In the genomic region with DNA sequence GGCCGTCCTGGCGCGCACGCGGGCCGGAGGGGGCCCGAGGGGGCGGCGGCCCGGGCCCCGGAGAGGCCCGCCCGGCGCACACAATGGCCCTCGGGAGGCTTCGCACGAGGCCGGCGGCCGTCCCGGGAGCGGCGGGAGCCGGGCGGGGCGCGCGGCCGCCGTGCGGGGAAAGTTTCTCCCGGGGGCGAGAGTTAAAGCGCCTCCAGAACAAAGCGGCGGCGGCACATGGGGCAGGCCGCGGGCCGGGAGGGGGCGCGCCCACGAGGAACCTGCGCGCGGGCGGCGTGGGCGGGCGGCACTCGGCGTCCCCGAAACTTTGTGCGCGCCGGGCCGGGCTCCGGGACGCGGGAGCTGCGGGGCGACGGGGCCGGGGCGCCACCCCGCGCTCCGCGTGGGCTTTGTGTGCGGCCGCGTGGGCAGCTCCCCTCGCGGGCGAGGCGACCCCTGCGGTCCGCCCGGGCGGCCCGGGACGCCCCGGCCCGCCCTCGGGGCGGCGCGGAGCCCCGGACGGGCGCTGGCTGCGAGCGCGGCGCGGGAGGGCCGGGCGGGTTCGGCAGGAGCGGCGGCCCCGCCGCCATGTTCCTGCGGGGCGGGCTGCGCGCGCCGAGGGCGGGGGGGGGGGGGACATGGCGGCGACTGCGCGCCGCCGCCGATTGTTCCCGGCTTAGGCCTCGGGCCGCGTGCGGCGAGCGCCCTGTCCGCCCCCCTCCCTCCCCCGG, we compare ENCODE assay signal across 9 mouse cellular contexts. TPM values are rescaled to one million over a fixed set of nuclear protein-coding genes. Genes with fewer than 3 reads are reported as not detected.
DNase-seq lines count a peak whose midpoint lies in the region; ATAC-seq and TF ChIP-seq lines count a peak whose summit lies in the region.
"Had no signal": no experiment of that assay in that cellular context is flagged by ENCODE, and none has a peak within 500 bp of the region (broad histone marks: within the 10 kb centered on the region; RNA-seq: fewer than 3 reads in every experiment).

No protein-coding gene starts in this region.

- WGBS in embryonic facial prominence, embryonic 14.5 days, result 0% methylated on average over 11 of the region's 126 CpGs
- WGBS in midbrain, embryonic 10.5 days, result under 1% methylated on average over 76 of the region's 126 CpGs

- intact Hi-C loops in heart, postnatal 14 days (cut with DNase I), result loop anchor here (2.0 kb wide), 1 partner anchor 187 kb away; no protein-coding TSS in a partner anchor
- intact Hi-C loops in left cerebral cortex, adult 2 months (cut with DNase I), result loop anchor here (2.0 to 5.0 kb wide), 2 partner anchors 23 to 51 kb away; a partner anchor contains a TSS

- peak overlapping the region; percentile 95 for H3K4me2 ChIP-seq in embryonic facial prominence, embryonic 14.5 days (ENCODE audit: low read depth, low read length)

- H3K27me3 ChIP-seq in embryonic facial prominence, embryonic 14.5 days (replicated peaks; ENCODE audit: control insufficient read depth, insufficient read depth, low read length), result no peaks in the 10 kb centered on the region; the same call in 1 of the 2 replicates
- H3K27me3 ChIP-seq in midbrain, embryonic 10.5 days (ENCODE audit: low read depth, poor library complexity, severe bottlenecking), result peaks cover 19% of the 10 kb centered on the region

- peak; percentile 31 for ATAC-seq in embryonic facial prominence, embryonic 14.5 days (ENCODE audit: low read depth)

- H3K4me1 ChIP-seq in embryonic facial prominence, embryonic 14.5 days (ENCODE audit: control insufficient read depth, insufficient read depth, low read length), result peaks cover 14% of the 10 kb centered on the region
- peaks cover 44% of the 10 kb centered on the region for H3K4me1 ChIP-seq in midbrain, embryonic 10.5 days

- no peaks in the 10 kb centered on the region for H3K9me3 ChIP-seq in embryonic facial prominence, embryonic 14.5 days (ENCODE audit: control insufficient read depth, low read length)
- H3K9me3 ChIP-seq in midbrain, embryonic 10.5 days (replicated peaks), result no peaks in the 10 kb centered on the region

- peak overlapping the region; percentile 93 for H3K27ac ChIP-seq in embryonic facial prominence, embryonic 14.5 days (replicated peaks; ENCODE audit: low read depth, low read length)
- H3K27ac ChIP-seq in left cerebral cortex, adult 2 months, result no peak overlapping the region
- peak overlapping the region; percentile 100 for H3K27ac ChIP-seq in midbrain, embryonic 10.5 days (replicated peaks)

- TF ChIP-seq CTCF in left cerebral cortex, adult 2 months (IDR thresholded peaks at IDR 0.05), result no peak

- peak overlapping the region; percentile 99 for H3K9ac ChIP-seq in embryonic facial prominence, embryonic 14.5 days (ENCODE audit: low read depth, low read length)

- H3K36me3 ChIP-seq in embryonic facial prominence, embryonic 14.5 days (ENCODE audit: control insufficient read depth, insufficient read depth, low read length), result peaks cover 34% of the 10 kb centered on the region
- H3K36me3 ChIP-seq in midbrain, embryonic 10.5 days, result peaks cover 39% of the 10 kb centered on the region

- peak; percentile 21 for DNase-seq in embryo, embryonic 10 days (ENCODE audit: low spot score)
- no peak for DNase-seq in embryo, embryonic 10.5 days (ENCODE audit: low spot score)
- DNase-seq in R1 (ENCODE audit: low read depth, low spot score), result peak; percentile 22
- no peak for DNase-seq in embryonic facial prominence, embryonic 14.5 days (ENCODE audit: low spot score)
- peak; percentile 35 to 48 for DNase-seq in heart, postnatal 14 days
- DNase-seq in left cerebral cortex, adult 2 months (ENCODE audit: extremely low spot score in 1 of 2, low spot score in 2 of 2), result peak; percentile 25 to 39
- peak; percentile 51 for DNase-seq in midbrain, embryonic 10.5 days (ENCODE audit: low spot score)
- peak; percentile 30 to 45 for DNase-seq in spleen, postnatal 36 days (ENCODE audit: low spot score in 2 of 2)

- H3K4me3 ChIP-seq in embryonic facial prominence, embryonic 14.5 days (ENCODE audit: low read depth, low read length), result peak overlapping the region; percentile 92
- peak overlapping the region; percentile 61 for H3K4me3 ChIP-seq in left cerebral cortex, adult 2 months
- H3K4me3 ChIP-seq in midbrain, embryonic 10.5 days, result peak overlapping the region; percentile 91

RNA-seq across cellular contexts. Expression of a gene that starts 50.5 kb away (rescaled TPM):
- polyA plus RNA-seq in embryonic facial prominence, embryonic 14.5 days (2014; fragmentation: Nextera tagmentation; extraction: Ambion mirVana), result 0.31 and 0.48 TPM in 2 replicates
- total RNA-seq in heart, postnatal 14 days (2021), result not detected
- total RNA-seq in left cerebral cortex, adult 2 months (2021), result 10 to 100 TPM; 31.6 to 34.7 TPM
- polyA plus RNA-seq in midbrain, embryonic 10.5 days (2016; fragmentation: Nextera tagmentation; extraction: Ambion mirVana), result 0.30 and 0.83 TPM in 2 replicates
- polyA plus RNA-seq: large intestine, adult 2 months had no signal

Comparison
In these comparisons a context has a peak if more than half of its experiments do, and no peak if none do; other contexts are left out.
1. DNase-seq: peak in embryo, embryonic 10 days (single experiment), R1 (single experiment), heart, postnatal 14 days (2 of 2), left cerebral cortex, adult 2 months (2 of 2), midbrain, embryonic 10.5 days (single experiment) and spleen, postnatal 36 days (2 of 2); none in embryo, embryonic 10.5 days (single experiment) and embryonic facial prominence, embryonic 14.5 days (single experiment).
2. RNA of a gene that starts 50.5 kb away (total RNA-seq): 31.6 to 34.7 TPM in left cerebral cortex, adult 2 months; not detected in heart, postnatal 14 days; every median in the first group is over 10 times any median in the second.
3. Peak in every context shown above with its lines, with median percentiles within 50 percentile points of each other: H3K4me3 ChIP-seq.